Mouse (Mus musculus) heart, postnatal 0 days (tissue): ENCODE results near the gene Ivns1abp. TPM values are rescaled to one million over a fixed set of nuclear protein-coding genes. Genes with fewer than 3 reads are reported as not detected.

Source experiments
- ATAC-seq: fragments of 200-750 bp; cut with Nextera tagmentation; 2 replicates; pipeline ENCODE4 v1.8.0; 2017; ENCODE audit warnings: low read depth, moderate number of reproducible peaks, moderate library complexity; ENCODE audit not compliant: insufficient read depth
- DNase-seq: peaks from one replicate; pipeline ENCODE4 v3.0.0-alpha.2; 2016; ENCODE audit warnings: low spot score
- H3K27ac ChIP-seq: fragments of 300-500 bp; sonication (generic); 2 replicates; pipeline ENCODE4 v1.5.1; 2014; ENCODE audit warnings: low read depth, mild to moderate bottlenecking
- H3K27me3 ChIP-seq: fragments of 300-500 bp; sonication (generic); 2 replicates; pipeline ENCODE4 v1.6.1; 2014; ENCODE audit warnings: low read length, mixed read lengths; ENCODE audit not compliant: control insufficient read depth, insufficient read depth
- H3K36me3 ChIP-seq: fragments of 300-500 bp; sonication (generic); replicated peaks from 2 replicates; pipeline ENCODE4 v1.6.1; 2014; ENCODE audit warnings: low read length, mixed read lengths; ENCODE audit not compliant: control insufficient read depth, insufficient read depth
- H3K4me1 ChIP-seq: fragments of 300-500 bp; sonication (generic); 2 replicates; pipeline ENCODE4 v1.6.1; 2014; ENCODE audit warnings: antibody characterized with exemption; ENCODE audit not compliant: control insufficient read depth, insufficient read depth
- H3K4me2 ChIP-seq: fragments of 300-500 bp; sonication (generic); 2 replicates; pipeline ENCODE4 v1.6.1; 2014; ENCODE audit warnings: low read depth, mild to moderate bottlenecking, low read length, moderate library complexity
- H3K4me3 ChIP-seq: fragments of 300-500 bp; sonication (generic); 2 replicates; pipeline ENCODE4 v1.5.1; 2014; ENCODE audit warnings: low read depth, low read length
- H3K9ac ChIP-seq: fragments of 300-500 bp; sonication (generic); replicated peaks from 2 replicates; pipeline ENCODE4 v1.6.1; 2014; ENCODE audit warnings: low read depth, low read length, mixed read lengths
- H3K9me3 ChIP-seq: fragments of 300-500 bp; sonication (generic); replicated peaks from 2 replicates; pipeline ENCODE4 v1.6.1; 2016; ENCODE audit warnings: low read length; ENCODE audit not compliant: control insufficient read depth
- CTCF ChIP-seq: IDR thresholded peaks from 2 replicates; pipeline ENCODE4 v1.5.1; 2016; ENCODE audit warnings: antibody characterized with exemption, control low read depth, low read depth
- EP300 ChIP-seq: IDR thresholded peaks from 2 replicates; pipeline ENCODE4 v1.6.1; 2016; ENCODE audit warnings: antibody characterized with exemption, low read depth
- WGBS: fragments of 180-500 bp; shearing (Covaris S2); extraction: QIAGEN DNeasy Blood & Tissue Kit; methylation state at CpG from one replicate; pipeline ENCODE4 v1.1.7; 2014; 5-methylcytosine and 5-hydroxymethylcytosine counted together
- polyA plus RNA-seq: library from polyadenylated mRNA; unstranded; fragments of >200 nt; fragmentation: Nextera tagmentation; extraction: Ambion mirVana; gene quantifications from 2 replicates; pipeline ENCODE4 v1.2.1, GENCODE M21; 2015
- total RNA-seq: library from RNA; depleted of rRNA; stranded (reverse); fragments of >200 nt; gene quantifications from 2 replicates; pipeline ENCODE4 v1.2.3, GENCODE M21; 2014; ENCODE audit warnings: low replicate concordance; rRNA removed

The Ivns1abp gene
- total RNA-seq = 385 and 413 TPM in 2 replicates
- polyA plus RNA-seq = 272 and 278 TPM in 2 replicates

GRCm38 (mm10) chr1:151344283-151345108 is at the start of gene Ivns1abp:
TSS of gene Ivns1abp (plus strand) at chr1:151344477.
- Histone ChIP-seq H3K9ac (peak within 1 kb of the TSS; percentile 93), H3K4me2 (peak within 1 kb of the TSS; percentile 68), H3K4me1 (peaks cover 20% of the 10 kb centered on the region), H3K9me3 (no peaks in the 10 kb centered on the region), H3K4me3 (peak within 1 kb of the TSS; percentile 84), H3K36me3 (peaks cover 3% of the 10 kb centered on the region), H3K27ac (peak within 1 kb of the TSS; percentile 95), H3K27me3 (no peaks in the 10 kb centered on the region)
- TF ChIP-seq CTCF = no peak
- TF ChIP-seq EP300 = no peak; the same call in 1 of the 2 replicates
- peak; percentile 99 for DNase-seq
- peak; percentile 89 for ATAC-seq
- WGBS = under 1% methylated on average over 88 of the region's 104 CpGs

- TF ChIP-seq CTCF (no peak), EP300 (no peak)
- Histone ChIP-seq H3K4me3 (no peak overlapping the region), H3K9ac (no peak overlapping the region), H3K4me2 (no peak overlapping the region), H3K4me1 (no peaks in the 10 kb centered on the region), H3K27ac (no peak overlapping the region), H3K27me3 (no peaks in the 10 kb centered on the region), H3K9me3 (no peaks in the 10 kb centered on the region), H3K36me3 (no peaks in the 10 kb centered on the region)
- ATAC-seq (no peak), DNase-seq (peak; percentile 16)
- WGBS = 23% methylated on average over 3 of the region's 3 CpGs
Measured at GRCm38 (mm10) chr1:151295486-151295885, 48.8 kb upstream of the Ivns1abp start.

- no peak for ATAC-seq
Measured at GRCm38 (mm10) chr1:151296621-151297020, 47.7 kb upstream of the Ivns1abp start.

GRCm38 (mm10) chr1:151297025-151297424 is 47.3 kb upstream of the Ivns1abp start:
- H3K27me3 ChIP-seq = no peaks in the 10 kb centered on the region
- TF ChIP-seq EP300 (no peak), CTCF (no peak)
- WGBS = 80% methylated on average over 6 of the region's 6 CpGs

More at GRCm38 (mm10) chr1:151296621-151297020, 47.7 kb upstream of the Ivns1abp start:
- Histone ChIP-seq H3K4me2 (no peak overlapping the region), H3K36me3 (no peaks in the 10 kb centered on the region), H3K9me3 (no peaks in the 10 kb centered on the region), H3K4me1 (no peaks in the 10 kb centered on the region), H3K4me3 (no peak overlapping the region), H3K27me3 (no peaks in the 10 kb centered on the region), H3K9ac (no peak overlapping the region), H3K27ac (no peak overlapping the region)
- no peak for TF ChIP-seq CTCF
- TF ChIP-seq EP300 = no peak
- 57% methylated on average over 1 of the region's 1 CpGs for WGBS
- DNase-seq = no peak

GRCm38 (mm10) chr1:151297596-151297995 is 46.7 kb upstream of the Ivns1abp start:
- Histone ChIP-seq H3K4me1 (no peaks in the 10 kb centered on the region), H3K4me2 (no peak overlapping the region), H3K9ac (no peak overlapping the region), H3K4me3 (no peak overlapping the region), H3K27me3 (no peaks in the 10 kb centered on the region), H3K27ac (no peak overlapping the region), H3K36me3 (no peaks in the 10 kb centered on the region), H3K9me3 (no peaks in the 10 kb centered on the region)
- WGBS = 93% methylated on average over 2 of the region's 2 CpGs
- TF ChIP-seq EP300 = no peak
- no peak for DNase-seq
- no peak for ATAC-seq

More at GRCm38 (mm10) chr1:151297025-151297424, 47.3 kb upstream of the Ivns1abp start:
- H3K4me1 ChIP-seq = no peaks in the 10 kb centered on the region
- ATAC-seq (no peak), DNase-seq (no peak)
- H3K4me3 ChIP-seq = no peak overlapping the region
- H3K4me2 ChIP-seq = no peak overlapping the region
- H3K9ac ChIP-seq = no peak overlapping the region
- no peak overlapping the region for H3K27ac ChIP-seq
- H3K36me3 ChIP-seq = no peaks in the 10 kb centered on the region
- no peaks in the 10 kb centered on the region for H3K9me3 ChIP-seq
